Mouse (Mus musculus) spleen, adult 10 weeks (tissue): Measurements from ENCODE around the gene Gys1. TPM values are rescaled to one million over a fixed set of nuclear protein-coding genes. Genes with fewer than 3 reads are reported as not detected.

Experiments
- polyA plus RNA-seq: library from polyadenylated mRNA; stranded (reverse); fragments of 350-450 nt; fragmentation: Illumina TruSeq; extraction: RNeasy Lipid Tissue Mini Kit (QIAGEN cat#74804); gene quantifications from one replicate; pipeline ENCODE4 v1.2.3, GENCODE M21; 2015; ENCODE audit warnings: low replicate concordance; ENCODE audit not compliant: insufficient read depth

Gene Gys1
- 7.5 TPM for polyA plus RNA-seq

GRCm38 (mm10) chr7:45434203-45435015 is at the start of gene Gys1:
Gene Gys1, plus strand, starts transcription at chr7:45434844.

GRCm38 (mm10) chr7:45395578-45396336 is 38.9 kb upstream of the Gys1 start, which contains the start of gene Snrnp70:
Gene Snrnp70, minus strand, starts transcription at chr7:45395742.

GRCm38 (mm10) chr7:45405091-45406075 is 29.3 kb upstream of the Gys1 start, which contains the start of gene Kcna7:
Gene Kcna7, plus strand, starts transcription at chr7:45405653.

GRCm38 (mm10) chr7:45413113-45413863 is 21.4 kb upstream of the Gys1 start, which contains the start of gene Ntf5:
Gene Ntf5, plus strand, starts transcription at chr7:45413695.

GRCm38 (mm10) chr7:45420615-45420919 is 14.1 kb upstream of the Gys1 start, which contains the start of gene Lhb:
Gene Lhb, plus strand, starts transcription at chr7:45420820.

GRCm38 (mm10) chr7:45437521-45438276 is 3.1 kb downstream of the Gys1 start, which contains the start of gene Ruvbl2:
Gene Ruvbl2, minus strand, starts transcription at chr7:45438096.

GRCm38 (mm10) chr7:45459564-45460140 is 25.0 kb downstream of the Gys1 start, which contains the start of gene Ftl1:
Gene Ftl1, minus strand, starts transcription at chr7:45459884.

GRCm38 (mm10) chr7:45466283-45467089 is 31.8 kb downstream of the Gys1 start, which contains the start of gene Bax:
Gene Bax, minus strand, starts transcription at chr7:45466898.

GRCm38 (mm10) chr7:45481374-45481927 is 46.8 kb downstream of the Gys1 start, which contains the start of gene Tulp2:
Gene Tulp2, plus strand, starts transcription at chr7:45481877.

GRCm38 (mm10) chr7:45486761-45487415 is 52.2 kb downstream of the Gys1 start, which contains the start of gene Gm45808:
Gene Gm45808, minus strand, starts transcription at chr7:45486811.

GRCm38 (mm10) chr7:45488293-45489204 is 53.9 kb downstream of the Gys1 start, which contains the start of gene Dhdh:
Gene Dhdh, minus strand, starts transcription at chr7:45488805.

Other genes starting within 250 kb of the Gys1 start
- gene Ccdc155, start 230.0 kb upstream of the Gys1 start, polyA plus RNA-seq: 0.10 TPM
- 0.99 TPM for gene Dkkl1, start 222.7 kb upstream of the Gys1 start, polyA plus RNA-seq
- 2.5 TPM for gene Tead2, start 219.1 kb upstream of the Gys1 start, polyA plus RNA-seq
- 398 TPM for gene Cd37, start 195.7 kb upstream of the Gys1 start, polyA plus RNA-seq
- not detected for gene Slc6a16, start 193.8 kb upstream of the Gys1 start, polyA plus RNA-seq
- 0.97 TPM for gene Slc6a21, start 157.3 kb upstream of the Gys1 start, polyA plus RNA-seq
- gene Trpm4, start 101.1 kb upstream of the Gys1 start, polyA plus RNA-seq: 3.5 TPM
- gene Hrc, start 99.6 kb upstream of the Gys1 start, polyA plus RNA-seq: 0.15 TPM
- 0.10 TPM for gene Ppfia3, start 67.8 kb upstream of the Gys1 start, polyA plus RNA-seq
- gene Lin7b, start 64.3 kb upstream of the Gys1 start, polyA plus RNA-seq: not detected
- gene Snrnp70, start 39.1 kb upstream of the Gys1 start, polyA plus RNA-seq: 639 TPM
- gene Kcna7, start 29.2 kb upstream of the Gys1 start, polyA plus RNA-seq: not detected
- not detected for gene Ntf5, start 21.1 kb upstream of the Gys1 start, polyA plus RNA-seq
- gene Lhb, start 14.0 kb upstream of the Gys1 start, polyA plus RNA-seq: not detected
- 12.1 TPM for gene Ruvbl2, start 3.3 kb downstream of the Gys1 start, polyA plus RNA-seq
- gene Ftl1, start 25.0 kb downstream of the Gys1 start, polyA plus RNA-seq: 761 TPM
- gene Bax, start 32.1 kb downstream of the Gys1 start, polyA plus RNA-seq: 41.1 TPM
- 0.11 TPM for gene Tulp2, start 47.0 kb downstream of the Gys1 start, polyA plus RNA-seq
- gene Gm45808, start 52.0 kb downstream of the Gys1 start, polyA plus RNA-seq: not detected
- 6.0 TPM for gene Dhdh, start 54.0 kb downstream of the Gys1 start, polyA plus RNA-seq
- gene Nucb1, start 75.6 kb downstream of the Gys1 start, polyA plus RNA-seq: 82.9 TPM
- 28.5 TPM for gene Ppp1r15a, start 91.4 kb downstream of the Gys1 start, polyA plus RNA-seq
- 3.0 TPM for gene Plekha4, start 91.5 kb downstream of the Gys1 start, polyA plus RNA-seq
- gene Hsd17b14, start 120.0 kb downstream of the Gys1 start, polyA plus RNA-seq: 0.86 TPM
- gene Bcat2, start 135.3 kb downstream of the Gys1 start, polyA plus RNA-seq: 27.9 TPM
- gene Fgf21, start 180.6 kb downstream of the Gys1 start, polyA plus RNA-seq: not detected
- gene Fut1, start 182.4 kb downstream of the Gys1 start, polyA plus RNA-seq: 0.51 TPM
- gene Izumo1, start 187.0 kb downstream of the Gys1 start, polyA plus RNA-seq: 0.46 TPM
- 2.6 TPM for gene Rasip1, start 192.6 kb downstream of the Gys1 start, polyA plus RNA-seq
- 1.0 TPM for gene Mamstr, start 205.1 kb downstream of the Gys1 start, polyA plus RNA-seq
- gene Fut2, start 231.6 kb downstream of the Gys1 start, polyA plus RNA-seq: not detected
- not detected for gene Ntn5, start 249.2 kb downstream of the Gys1 start, polyA plus RNA-seq